Mouse (Mus musculus): Measurements from ENCODE around the gene Arrdc2.
"Not testable (repeated sequence)": the region's sequence is repeated elsewhere in the genome, so short reads cannot be mapped to it uniquely, and the experiment has no call there.

Gene Arrdc2

DNA sequence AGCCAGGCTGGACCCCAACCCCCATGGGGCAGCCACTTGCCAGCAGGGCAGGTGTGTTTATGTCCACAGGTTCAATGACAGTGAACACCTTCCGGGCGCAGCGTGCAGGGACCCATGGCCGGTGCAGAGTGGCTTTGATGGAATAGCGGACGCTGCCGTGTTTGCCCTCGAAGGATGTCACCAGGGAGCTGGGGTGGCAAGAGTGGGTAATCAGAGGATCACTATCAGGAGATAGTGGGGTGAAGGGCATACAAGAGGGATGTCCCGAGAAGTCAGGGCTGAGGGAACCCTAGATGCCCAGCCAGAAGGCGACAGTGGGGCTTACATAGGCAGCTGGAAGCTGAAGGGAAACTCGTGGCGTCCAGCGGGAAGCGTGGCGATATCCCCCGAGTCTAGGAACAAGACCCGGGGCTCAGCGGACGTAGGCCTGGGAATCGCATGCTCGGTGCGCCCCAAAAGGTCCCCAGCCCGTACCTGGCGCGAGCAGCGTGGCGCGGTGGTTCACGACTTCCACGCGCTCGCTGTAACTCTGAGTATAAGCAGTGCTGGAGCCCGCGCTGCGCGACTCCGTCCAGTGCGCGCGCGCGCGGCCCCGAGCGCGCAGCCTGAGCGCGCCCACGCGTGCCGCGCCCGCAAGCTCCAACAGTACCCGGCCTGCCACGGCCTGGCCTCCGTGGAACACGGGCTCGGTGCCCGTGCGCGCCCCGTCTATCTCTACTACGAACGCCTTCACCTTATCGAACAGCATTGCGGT, 689 bp downstream of the Arrdc2 start:
- peak; percentile 30 for DNase-seq

DNA sequence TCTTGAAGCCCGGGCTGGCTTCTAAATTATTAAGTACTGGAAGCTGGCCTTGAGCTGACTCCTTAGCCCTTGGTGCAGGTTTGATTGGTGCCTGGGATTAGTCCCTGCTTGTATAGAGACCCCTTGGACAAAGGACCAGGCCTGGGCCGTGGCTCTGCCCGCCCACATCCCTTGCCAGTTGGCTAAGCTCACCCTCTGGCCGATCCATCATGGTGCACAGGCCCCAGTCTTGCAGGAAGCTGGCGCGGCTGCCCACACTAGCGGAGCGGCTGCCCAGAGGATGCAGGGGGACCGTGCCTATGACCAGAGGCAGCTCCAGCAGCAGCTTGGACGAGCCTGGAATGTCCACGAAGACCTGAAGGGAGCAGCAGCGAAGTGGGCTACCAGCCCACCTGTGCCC, 2.9 kb downstream of the Arrdc2 start:
- DNase-seq: no peak

DNA sequence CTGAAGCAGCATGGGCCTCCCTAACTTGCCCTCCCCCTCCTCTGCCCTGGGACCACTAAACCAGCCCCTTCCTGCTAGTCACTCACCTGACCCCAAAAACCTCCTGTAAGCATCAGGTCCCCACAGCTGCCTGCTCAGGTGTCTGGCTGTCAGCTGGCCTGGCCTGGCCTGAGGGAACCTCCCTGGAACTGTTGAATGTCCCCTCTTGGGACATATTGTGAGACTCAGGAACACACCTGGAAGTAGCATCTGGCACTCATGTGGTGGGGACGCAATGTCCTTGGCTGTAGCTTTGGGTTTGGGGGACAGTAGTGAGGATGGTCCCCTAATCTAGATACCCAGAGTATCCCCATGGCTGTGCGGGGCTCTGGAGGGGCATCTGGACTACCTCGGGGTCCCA, 5.4 kb downstream of the Arrdc2 start:
- no peak for DNase-seq

DNA sequence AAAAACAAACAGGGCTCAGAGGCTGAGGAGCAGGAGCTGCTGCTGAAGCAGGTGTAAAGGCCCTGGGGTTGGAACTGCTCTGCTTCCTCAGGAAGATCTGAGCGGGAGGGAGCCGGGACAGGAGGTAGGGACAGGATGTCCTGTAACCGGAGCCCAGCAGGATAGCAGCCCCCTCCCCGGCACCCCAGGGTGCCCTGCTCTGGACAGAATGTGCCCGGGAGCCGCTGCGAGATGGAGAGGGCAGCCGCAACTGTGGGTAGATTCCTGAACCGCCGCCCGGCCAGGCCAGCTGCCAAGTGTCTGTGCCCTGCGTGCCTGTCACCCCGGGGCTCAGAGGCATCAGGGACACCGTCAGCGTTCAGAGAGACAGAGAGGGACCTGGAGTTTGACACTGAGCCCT, 6.0 kb downstream of the Arrdc2 start:
- peak; percentile 68 for DNase-seq

DNA sequence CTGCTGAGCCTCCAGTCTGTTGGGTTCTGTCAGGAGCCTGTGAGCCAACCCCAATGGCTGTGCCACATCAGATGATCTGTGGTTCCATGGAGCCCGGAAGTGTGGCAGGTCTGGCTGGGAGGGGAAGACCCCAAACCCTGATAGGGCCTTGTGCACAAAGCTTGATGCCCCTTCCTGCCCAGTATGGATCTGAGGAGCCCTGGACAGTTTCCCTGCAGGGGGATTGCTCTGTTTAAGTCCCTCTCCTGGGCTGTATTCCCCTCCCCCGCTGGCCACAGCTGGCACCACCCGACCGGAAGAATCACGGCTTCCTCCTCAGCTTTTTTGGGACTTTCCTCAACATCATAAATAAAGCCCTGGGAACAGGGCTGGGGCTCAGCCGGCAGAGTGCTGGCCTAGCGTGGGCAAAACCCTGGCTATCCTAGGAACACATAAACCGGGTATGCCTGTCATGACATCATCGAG, 6.5 kb downstream of the Arrdc2 start:
- peak; percentile 73 for DNase-seq

DNA sequence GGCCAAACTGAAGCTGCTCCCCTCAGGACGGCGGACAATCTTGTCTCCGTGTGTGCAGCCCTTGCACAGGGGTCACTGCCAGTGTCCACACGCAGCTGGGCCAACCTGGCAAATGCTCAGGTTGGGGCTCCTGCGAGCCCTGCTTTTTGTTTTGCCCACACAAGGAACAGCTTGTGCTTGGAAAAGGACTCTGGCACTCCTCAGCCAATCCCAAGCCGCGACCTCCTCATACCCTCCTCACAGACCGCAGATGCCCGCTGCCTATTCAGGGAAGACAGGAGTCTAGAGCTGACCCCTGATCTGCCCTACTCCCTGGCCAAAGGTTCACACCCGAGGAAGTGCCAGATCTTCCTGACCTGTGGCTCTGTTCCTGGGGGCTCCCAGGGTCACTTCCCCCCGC, 7.1 kb downstream of the Arrdc2 start:
- DNase-seq: no peak

DNA sequence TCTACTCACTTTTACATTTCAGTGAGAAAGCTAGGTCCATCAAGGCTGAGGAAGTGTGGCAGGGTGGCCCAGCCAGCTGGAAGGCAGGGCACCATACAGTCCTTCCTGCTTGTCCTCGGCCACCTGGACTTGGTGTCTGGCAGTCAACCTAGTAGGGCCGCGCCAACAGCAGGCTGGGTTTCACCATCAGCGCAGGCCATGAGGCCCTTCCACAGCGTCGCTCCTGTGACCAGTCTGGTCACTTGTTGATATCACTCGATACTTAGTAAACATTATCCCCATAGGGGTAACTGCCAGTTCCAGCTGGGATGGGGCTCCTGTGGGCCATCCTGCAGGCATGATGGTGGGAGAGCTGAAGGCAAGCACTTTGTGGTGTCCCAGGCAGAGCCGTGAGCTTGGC, 8.0 kb downstream of the Arrdc2 start:
- no peak for DNase-seq

DNA sequence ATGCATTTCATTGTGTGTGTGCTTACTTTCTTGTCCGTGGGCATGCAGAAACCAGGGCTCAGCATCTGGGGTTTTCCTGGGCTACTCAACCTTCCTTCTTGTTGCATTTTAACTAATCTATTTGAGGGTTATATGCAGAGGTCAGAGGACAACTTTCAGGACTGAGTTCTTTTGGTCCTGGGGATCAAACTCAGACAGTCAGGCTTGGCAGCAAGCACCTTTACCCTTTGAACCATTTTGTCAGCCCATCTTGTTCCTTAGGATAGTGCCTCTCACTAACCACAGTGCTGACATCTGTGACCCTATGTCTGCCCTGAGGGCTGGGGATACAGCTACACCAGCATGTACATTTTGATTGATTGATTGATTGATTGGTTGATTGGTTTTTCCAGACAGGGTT, 11.7 kb downstream of the Arrdc2 start:
- DNase-seq: no peak

DNA sequence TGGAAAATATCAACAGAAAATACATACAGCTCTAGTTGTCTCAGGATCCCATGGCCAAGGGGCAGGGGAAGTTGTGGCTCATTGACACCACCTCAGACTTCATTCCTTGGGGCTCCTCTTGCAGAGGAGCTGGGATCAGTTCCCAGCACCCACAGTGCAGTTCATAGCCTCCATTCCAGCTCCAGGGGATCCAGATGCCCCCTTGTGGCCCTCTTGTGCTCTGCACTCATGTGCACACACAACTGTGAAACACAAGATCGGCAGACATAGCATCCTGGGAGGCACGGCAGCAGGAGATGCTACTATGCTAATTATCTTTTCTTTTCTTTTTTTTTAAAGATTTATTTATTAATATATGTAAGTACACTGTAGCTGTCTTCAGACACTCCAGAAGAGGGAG, 12.5 kb downstream of the Arrdc2 start:
- no peak for DNase-seq

DNA sequence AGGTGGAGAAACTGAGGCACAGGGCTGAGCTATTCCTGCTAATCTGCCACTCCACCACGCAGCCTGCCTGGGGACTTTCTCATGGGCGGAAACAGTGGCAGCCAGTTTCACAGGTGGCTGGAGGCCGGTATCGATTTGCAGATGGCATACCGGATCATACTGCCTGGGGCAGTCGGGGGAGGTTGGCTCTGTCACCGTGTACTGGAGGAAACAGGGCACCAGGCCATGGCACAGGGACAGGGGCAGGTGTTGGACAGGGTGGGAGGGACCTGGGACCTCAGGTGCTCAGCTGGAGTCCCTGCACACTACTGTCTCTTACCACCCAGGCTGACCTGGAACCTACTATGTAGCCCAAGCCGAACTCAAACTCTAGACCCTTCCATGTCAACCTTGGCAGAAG, 13.7 kb downstream of the Arrdc2 start:
- DNase-seq: no peak

DNA sequence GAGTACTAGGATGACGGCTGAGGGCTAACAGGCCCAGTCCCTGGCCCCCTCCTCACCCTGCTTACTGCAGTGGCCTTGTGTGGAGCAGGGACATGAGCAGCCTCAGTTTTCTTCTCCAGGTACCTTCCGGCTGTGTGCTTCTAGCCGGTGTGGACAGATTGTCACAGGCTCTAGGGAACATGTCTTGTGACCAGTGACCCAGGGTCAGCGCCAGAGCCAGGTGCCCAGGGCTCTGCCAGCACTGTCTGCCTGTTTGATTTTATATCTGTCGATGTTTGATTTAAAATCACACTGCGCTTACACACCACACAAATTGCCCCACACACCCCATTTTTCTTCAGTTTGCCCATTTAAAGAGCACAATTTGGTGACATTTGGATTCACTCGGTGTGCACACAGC, 15.7 kb downstream of the Arrdc2 start:
- no peak for DNase-seq

DNA sequence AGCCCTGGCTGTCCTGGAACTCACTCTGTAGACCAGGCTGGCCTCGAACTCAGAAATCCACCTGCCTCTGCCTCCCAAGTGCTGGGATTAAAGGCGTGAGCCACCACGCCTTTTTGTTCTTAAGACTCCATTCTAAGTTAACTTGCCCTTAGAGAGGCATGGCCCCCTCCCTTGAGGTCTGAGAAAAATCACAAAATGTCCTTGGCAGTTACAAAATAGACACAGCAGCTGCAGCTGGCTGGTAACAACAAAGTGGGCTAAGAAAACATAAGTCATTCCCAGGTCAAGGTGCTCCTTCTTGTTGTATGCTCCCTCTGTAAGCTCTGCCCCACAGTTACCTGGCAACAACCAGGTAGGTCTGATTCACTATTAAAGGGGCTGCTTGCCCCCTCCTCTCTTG, 16.9 kb downstream of the Arrdc2 start:
- DNase-seq: not testable (repeated sequence)

DNA sequence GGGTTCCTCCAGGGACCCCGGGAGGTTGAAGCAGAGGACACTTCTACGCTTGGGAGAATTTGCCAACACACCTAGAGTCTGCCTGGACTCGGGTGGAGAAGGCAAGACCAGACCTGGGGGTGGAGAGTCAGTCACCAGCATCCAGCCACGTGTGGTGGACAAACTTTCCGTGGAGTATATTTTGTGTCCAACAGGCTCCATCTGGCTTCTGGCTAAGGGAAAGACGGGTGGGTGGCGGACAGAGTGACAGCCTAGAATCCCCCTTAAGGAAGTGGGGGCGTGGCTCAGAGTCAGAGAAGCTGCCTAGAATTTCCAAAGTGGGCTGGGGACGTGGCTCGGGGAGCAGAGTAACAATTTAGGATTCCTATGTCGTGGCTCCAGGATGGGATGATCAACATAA, 17.5 kb downstream of the Arrdc2 start:
- no peak for DNase-seq

DNA sequence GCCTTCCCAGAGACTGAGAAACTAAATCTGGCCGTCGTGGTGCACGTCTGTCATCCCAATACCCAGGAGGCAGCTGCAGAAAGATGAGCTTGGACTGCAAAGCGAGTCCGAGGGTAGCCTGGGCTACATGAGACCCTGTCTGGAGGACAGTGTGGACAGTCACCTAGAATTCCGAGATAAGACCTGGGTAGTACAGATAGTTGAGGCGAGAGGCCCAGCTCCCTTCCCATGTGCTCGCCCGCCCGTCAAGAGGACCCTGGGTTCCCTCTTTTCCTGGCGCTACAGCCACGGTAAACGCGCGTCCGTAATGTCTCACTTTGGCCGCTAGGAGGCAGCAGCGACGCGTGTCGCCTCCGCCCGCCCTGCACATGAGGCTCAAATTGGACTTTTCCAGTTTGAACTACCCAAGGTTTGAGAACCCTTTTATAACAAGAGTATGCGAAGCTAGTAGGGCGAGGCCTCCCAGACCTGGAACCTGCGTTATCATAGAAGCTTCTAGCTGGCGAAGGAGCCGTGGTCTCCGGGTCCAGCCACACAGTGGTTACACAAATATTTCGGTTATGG, 18.0 kb downstream of the Arrdc2 start:
- DNase-seq: peak; percentile 80

DNA sequence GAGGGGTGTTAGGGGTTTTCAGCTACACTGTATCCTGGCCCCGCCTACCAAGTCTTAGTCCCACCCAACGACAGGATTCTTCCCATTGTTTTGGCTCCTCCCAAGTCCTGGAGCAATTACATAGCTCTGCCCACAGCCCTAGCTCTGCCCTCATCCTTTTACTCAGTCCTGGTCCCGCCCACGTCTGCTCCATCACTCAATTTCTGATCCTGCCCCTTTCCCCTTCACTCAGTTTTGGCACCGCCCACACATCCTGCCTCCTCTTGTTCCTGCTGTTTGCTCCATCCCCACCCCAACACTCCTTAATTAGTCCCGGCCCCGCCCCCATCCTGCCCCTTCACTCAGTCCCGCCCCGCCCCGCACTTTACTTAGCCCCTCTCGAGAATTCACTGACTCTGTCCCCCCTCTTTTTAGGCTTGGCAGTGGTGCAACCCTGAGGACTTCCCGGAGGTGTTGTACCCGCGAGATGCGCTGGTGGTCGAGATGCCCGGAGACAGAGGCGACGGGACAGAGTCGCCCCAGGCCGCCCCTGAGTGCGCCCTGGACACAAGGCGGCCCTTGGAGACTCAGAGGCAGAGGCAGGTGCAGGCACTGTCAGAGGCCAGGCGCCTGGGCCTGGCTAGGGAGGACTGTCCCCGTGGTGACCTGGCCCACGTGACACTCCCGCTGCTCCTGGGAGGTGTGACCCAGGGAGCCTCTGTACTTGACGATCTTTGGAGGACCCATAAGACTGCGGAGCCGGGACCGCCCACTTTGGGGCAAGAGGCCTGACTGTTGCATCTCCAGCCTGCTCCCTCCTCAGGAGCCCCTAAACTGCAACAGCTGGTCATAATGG, 19.2 kb downstream of the Arrdc2 start:
- peak; percentile 96 for DNase-seq

DNA sequence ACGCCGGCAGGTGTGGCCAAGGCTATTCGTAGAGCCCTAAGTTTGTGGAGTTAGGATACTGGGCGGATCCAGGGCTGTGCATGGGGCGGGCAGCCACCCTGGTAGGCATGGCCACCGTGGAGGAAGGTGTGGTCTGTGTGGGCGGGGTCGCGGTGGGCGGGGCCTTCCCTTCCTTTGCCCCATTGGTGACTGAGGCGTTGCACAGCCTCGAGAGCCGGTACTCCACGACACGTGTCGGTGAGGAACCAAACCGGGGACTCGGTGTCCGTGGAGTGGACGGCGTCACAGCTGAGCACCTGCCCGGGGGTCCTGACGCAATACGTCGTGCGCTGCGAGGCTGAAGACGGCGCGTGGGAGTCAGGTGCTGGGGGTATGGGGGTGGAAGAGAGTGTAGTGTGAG, 22.8 kb downstream of the Arrdc2 start:
- DNase-seq: peak; percentile 81

DNA sequence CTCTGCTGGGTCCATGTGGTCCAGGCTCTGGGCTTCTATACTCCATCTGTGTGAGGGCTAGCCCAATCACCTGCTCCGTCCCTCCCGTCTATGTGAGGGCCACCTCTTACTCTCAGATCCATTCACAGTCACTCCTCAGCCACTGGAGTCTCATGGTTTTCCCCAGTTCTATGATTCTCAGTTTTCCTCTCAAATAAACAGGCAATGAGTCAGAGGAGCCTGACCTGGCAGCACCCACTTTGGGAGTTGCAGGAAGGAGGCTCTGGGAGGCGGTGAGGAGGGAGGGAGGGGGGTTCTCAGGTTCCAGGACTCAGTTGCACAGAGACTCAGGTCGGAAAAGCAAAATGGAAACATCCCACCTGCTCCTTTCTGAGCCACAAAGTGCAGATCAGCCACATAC, 26.6 kb downstream of the Arrdc2 start:
- DNase-seq: no peak

DNA sequence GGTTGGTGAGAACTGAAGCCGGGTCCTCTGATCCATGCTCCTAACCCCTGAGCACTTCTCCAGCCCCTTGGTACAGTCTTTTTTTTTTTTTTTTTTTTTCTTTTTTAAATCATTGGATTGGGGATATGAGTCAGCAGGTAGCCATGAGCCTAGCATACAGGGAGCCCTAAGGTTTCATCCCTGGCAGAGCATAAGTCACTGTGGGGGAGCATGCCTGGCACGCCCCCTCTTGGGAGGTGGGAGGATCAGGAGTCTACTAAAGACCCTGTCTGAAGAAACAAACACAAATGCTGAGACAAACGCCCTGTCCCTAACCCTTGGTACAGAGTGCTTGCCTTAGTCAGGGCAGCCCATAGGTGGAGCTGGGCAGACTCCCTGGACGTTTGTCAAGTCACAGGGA, 27.5 kb downstream of the Arrdc2 start:
- DNase-seq: no peak

DNA sequence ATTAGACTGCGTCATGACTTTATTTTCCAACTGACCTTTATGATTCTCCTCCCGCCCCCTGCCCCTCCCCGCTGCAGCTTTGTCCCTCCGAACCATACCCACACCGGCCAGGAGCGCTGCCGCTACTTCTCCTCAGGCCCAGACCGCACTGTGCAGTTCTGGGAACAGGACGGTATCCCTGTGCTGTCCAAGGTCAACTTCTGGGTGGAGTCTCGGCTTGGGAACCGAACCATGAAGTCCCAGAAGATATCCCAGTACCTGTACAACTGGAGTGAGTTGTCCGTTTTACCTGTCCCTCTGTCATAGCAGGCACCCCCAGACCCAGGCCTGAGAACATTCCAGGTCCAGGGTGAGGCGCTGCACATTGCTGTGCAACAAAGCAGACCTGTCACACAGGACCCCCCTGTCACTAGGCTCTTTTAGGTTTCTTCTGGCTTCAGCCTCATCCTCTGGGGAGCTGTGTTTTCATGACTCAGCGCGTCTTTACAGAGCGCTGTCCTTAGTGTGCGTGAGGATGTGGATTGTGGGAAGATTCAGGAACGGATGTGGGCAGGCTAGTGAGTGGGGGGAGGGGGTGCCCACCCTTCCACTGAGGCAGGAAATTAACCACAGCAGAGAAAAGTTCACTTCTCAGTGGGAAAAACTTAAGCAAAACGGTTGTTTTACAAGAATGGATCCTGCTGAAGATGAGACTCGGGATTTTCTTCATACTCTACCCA, 28.4 kb downstream of the Arrdc2 start:
- no peak for DNase-seq

DNA sequence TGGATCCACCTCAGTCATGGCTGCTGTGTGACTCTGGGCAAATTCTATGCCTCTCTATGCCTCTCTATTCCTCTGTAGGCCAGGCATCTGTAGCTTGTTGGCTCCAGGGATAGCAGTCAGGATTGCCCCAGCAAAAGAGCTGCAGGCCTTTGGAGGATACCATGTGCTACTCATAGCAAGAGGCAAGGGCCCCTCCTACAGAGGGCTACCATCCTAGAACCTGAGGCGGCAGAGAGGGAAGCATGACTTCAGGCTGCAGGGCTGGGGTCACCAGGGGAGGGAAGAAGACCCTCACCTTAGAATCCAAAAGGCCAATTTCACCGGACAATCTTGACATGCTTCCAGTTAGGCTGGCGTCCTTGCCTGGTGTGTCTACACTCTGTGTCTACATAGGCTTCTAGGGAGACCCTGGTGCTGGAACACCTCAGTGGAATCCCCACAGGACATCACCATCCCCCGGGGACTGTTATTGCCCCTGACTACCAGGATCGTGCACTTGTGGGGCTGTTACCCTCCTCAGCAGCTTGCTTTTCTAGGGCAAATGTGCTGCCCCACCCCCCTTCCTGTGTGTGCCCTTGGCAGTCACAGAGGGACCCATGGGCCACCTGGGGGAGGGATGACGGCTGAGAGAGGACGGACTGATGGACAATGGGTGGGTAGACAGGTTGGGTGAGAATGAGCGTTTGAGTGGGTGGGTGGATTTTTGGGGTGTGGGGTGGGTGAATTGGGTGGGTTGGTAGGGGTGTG, 30.4 kb downstream of the Arrdc2 start:
- DNase-seq: no peak

DNA sequence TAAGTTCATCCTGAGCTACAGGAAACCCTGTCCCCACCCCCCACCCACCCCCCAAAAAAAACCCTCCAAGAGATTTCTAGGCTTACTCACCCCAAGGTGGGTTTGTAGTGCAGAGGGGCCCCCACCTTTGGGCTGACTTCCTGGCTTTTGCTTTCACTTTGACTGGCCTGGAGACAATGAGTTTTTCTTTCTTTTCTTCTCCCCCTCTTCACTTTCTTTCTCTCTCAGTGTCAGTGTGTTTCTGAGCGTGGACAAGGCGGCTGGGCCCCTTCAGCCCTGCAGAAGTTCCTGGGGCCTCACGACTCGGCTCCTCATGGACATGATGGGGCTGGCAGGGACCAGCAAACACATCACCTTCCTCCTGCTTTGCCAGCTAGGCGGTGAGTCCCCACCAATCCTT, 31.3 kb downstream of the Arrdc2 start, which contains the start of gene Il12rb1:
Gene Il12rb1, plus strand, starts transcription at position 211 of the 400 bp plus-strand sequence.
- no peak for DNase-seq

DNA sequence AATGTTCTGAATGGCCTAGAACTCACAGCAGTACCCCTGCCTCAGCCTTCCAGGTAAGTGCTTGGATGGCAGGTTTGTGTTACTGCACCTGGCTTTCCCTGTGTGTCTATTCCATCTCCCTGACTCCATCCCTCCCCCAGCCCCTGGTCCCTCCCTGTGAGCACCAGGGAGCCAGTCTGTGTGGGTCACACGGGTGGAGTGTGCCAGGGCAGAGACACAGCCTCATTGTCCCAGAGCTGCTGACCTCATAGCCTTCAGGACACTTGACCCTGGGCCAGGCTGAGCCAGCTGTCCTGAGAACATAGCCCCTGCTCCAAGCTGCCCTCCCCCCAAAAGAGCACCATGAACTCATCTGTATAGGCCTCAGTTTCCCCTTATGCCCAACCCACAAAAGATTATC, 32.2 kb downstream of the Arrdc2 start:
- no peak for DNase-seq

DNA sequence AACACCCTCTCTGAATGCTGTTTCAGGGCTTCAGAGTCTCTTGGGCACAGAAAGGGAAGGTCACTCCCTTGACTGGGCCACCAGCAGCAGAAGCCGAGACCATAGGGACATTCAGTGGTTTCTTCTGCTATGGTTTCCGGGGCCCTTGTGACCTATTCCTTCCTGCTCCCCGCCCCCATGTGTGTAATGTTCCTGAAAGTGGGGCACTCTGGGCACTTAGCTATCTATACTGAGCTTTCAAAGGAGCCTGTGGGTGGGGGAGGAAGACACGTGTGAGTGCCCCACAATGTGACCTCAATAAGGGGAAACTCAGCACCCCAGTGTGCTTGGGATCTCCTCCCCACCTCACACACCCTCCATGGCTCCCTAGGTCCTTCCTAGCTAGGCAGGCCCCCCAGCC, 33.0 kb downstream of the Arrdc2 start:
- DNase-seq: peak; percentile 56

All from lung, postnatal 10 days (tissue).